Comparison of ENCODE assay signal across 26 mouse cellular contexts in the genomic region with DNA sequence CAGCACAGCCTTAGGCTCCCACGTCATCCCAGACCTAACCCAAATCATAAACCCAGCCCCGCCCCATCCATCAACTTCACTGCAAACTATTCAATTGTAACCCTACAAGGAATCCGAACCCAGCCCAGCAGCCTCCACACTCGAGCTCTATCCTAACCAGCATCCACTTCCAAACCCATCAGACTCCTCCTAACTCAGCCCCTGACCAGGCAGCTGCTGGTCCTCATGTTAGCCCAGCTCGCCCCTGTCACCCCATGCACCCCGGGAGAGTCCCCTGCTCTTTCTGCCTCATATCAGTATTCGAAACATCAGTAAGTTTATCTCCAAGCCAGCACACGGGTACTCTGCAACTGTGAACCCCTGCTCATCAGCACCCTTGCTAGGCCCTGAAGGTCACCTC. TPM values are rescaled to one million over a fixed set of nuclear protein-coding genes. Genes with fewer than 3 reads are reported as not detected.
A peak's percentile ranks its signal among the peaks of the same experiment; 100 is the strongest.
DNase-seq lines count a peak whose midpoint lies in the region; ATAC-seq and TF ChIP-seq lines count a peak whose summit lies in the region.
"Had no signal": no experiment of that assay in that cellular context is flagged by ENCODE, and none has a peak within 500 bp of the region (broad histone marks: within the 10 kb centered on the region; RNA-seq: fewer than 3 reads in every experiment).

No protein-coding gene starts in this region.

- no peak overlapping the region for H3K4me3 ChIP-seq in heart, embryonic 13.5 days
- H3K4me3 ChIP-seq in heart, adult 2 months: no peak overlapping the region
- H3K4me3 ChIP-seq in neural tube, embryonic 15.5 days (replicated peaks): no peak overlapping the region
- H3K4me3 ChIP-seq: embryonic facial prominence, embryonic 10.5 days; embryonic facial prominence, embryonic 12.5 days; forebrain, embryonic 13.5 days; forebrain, embryonic 15.5 days had no signal

- no peak overlapping the region for H3K9ac ChIP-seq in heart, embryonic 13.5 days
- no peak overlapping the region for H3K9ac ChIP-seq in heart, adult 2 months (ENCODE audit: low read depth, low read length)
- no peak overlapping the region for H3K9ac ChIP-seq in neural tube, embryonic 15.5 days (replicated peaks)
- H3K9ac ChIP-seq: embryonic facial prominence, embryonic 12.5 days; forebrain, embryonic 13.5 days; forebrain, embryonic 15.5 days had no signal

- ATAC-seq in heart, embryonic 13.5 days (ENCODE audit: extremely low read depth, insufficient number of reproducible peaks, low FRiP score, low TSS enrichment): no peak
- no peak for ATAC-seq in neural tube, embryonic 15.5 days (ENCODE audit: low FRiP score)
- ATAC-seq: CD4-positive, CD25-positive, alpha-beta regulatory T cell, adult 4 months; forebrain, embryonic 13.5 days; forebrain, embryonic 15.5 days; Patski had no signal

- no peaks in the 10 kb centered on the region for H3K27me3 ChIP-seq in heart, embryonic 13.5 days (replicated peaks)
- H3K27me3 ChIP-seq in heart, adult 2 months (ENCODE audit: control insufficient read depth, insufficient read depth, low read length): no peaks in the 10 kb centered on the region
- no peaks in the 10 kb centered on the region for H3K27me3 ChIP-seq in neural tube, embryonic 15.5 days (replicated peaks)
- H3K27me3 ChIP-seq: CH12.LX; embryonic facial prominence, embryonic 12.5 days; forebrain, embryonic 13.5 days; forebrain, embryonic 15.5 days; Patski had no signal

- DNase-seq in heart, adult 11 months: peak; percentile 90
- no peak for DNase-seq in heart, postnatal 25 days (ENCODE audit: low spot score)
- DNase-seq in heart, adult 2 months: no peak
- peak; percentile 6 for DNase-seq in heart, postnatal 4 days
- no peak for DNase-seq in heart, adult 9 months (ENCODE audit: low spot score in 2 of 2)
- DNase-seq: adrenal gland, adult 2 months; adrenal gland, postnatal 10 days; adrenal gland, postnatal 25 days; B cell, adult 2 months; cerebellum, adult 11-12 months; cerebellum, adult 2 months; cerebellum, adult 9-10 months; cerebellum, postnatal 25 days had no signal

- intact Hi-C loops in heart, postnatal 25 days (cut with DNase I): loop anchor here (10.0 kb wide), 1 partner anchor 469 kb away; no protein-coding TSS in a partner anchor
- intact Hi-C loops in heart, adult 2 months (cut with DNase I): no loop called here

- H3K4me1 ChIP-seq in heart, embryonic 13.5 days: peaks cover 67% of the 10 kb centered on the region
- H3K4me1 ChIP-seq in heart, adult 2 months (ENCODE audit: control insufficient read depth, insufficient read depth, low read length): peaks cover 2% of the 10 kb centered on the region
- peaks cover 30% of the 10 kb centered on the region for H3K4me1 ChIP-seq in neural tube, embryonic 15.5 days
- H3K4me1 ChIP-seq: embryonic facial prominence, embryonic 12.5 days had no signal

- 0 out of 2 replicates have a peak overlapping the region, but pooled peaks have one; percentile 50 for H3K27ac ChIP-seq in heart, embryonic 13.5 days (replicated peaks)
- no peak overlapping the region for H3K27ac ChIP-seq in heart, adult 2 months
- no peak overlapping the region for H3K27ac ChIP-seq in neural tube, embryonic 15.5 days (replicated peaks)
- H3K27ac ChIP-seq: embryonic facial prominence, embryonic 10.5 days; embryonic facial prominence, embryonic 12.5 days; forebrain, embryonic 13.5 days; forebrain, embryonic 15.5 days had no signal

- H3K79me2 ChIP-seq in heart, adult 2 months (replicated peaks; ENCODE audit: control insufficient read depth, insufficient read depth, low read length): no peaks in the 10 kb centered on the region

- TF ChIP-seq CTCF in heart, adult 2 months (IDR thresholded peaks at IDR 0.05): no peak

- WGBS in heart, embryonic 13.5 days: 62% methylated on average over 8 of the region's 8 CpGs
- WGBS in heart, adult 2 months: 73% methylated on average over 8 of the region's 8 CpGs
- WGBS in neural tube, embryonic 15.5 days: 77% methylated on average over 8 of the region's 8 CpGs

- TF ChIP-seq POLR2A in heart, adult 2 months (IDR thresholded peaks at IDR 0.05; ENCODE audit: insufficient read depth, low read depth, low read length): no peak

- H3K4me2 ChIP-seq in heart, embryonic 13.5 days: no peak overlapping the region
- no peak overlapping the region for H3K4me2 ChIP-seq in neural tube, embryonic 15.5 days
- H3K4me2 ChIP-seq: embryonic facial prominence, embryonic 12.5 days; forebrain, embryonic 13.5 days; forebrain, embryonic 15.5 days had no signal

- TF ChIP-seq EP300 in heart, adult 2 months (IDR thresholded peaks at IDR 0.05; ENCODE audit: insufficient read depth, low read depth, low read length): no peak

- H3K36me3 ChIP-seq in heart, embryonic 13.5 days: peaks cover 3% of the 10 kb centered on the region; the same call in 1 of the 2 replicates
- no peaks in the 10 kb centered on the region for H3K36me3 ChIP-seq in heart, adult 2 months (ENCODE audit: control insufficient read depth, insufficient read depth, low read length)
- no peaks in the 10 kb centered on the region for H3K36me3 ChIP-seq in neural tube, embryonic 15.5 days
- H3K36me3 ChIP-seq: forebrain, embryonic 15.5 days had no signal

- H3K9me3 ChIP-seq in heart, embryonic 13.5 days: no peaks in the 10 kb centered on the region
- no peaks in the 10 kb centered on the region for H3K9me3 ChIP-seq in neural tube, embryonic 15.5 days (replicated peaks)
- H3K9me3 ChIP-seq: embryonic facial prominence, embryonic 10.5 days; embryonic facial prominence, embryonic 12.5 days; forebrain, embryonic 13.5 days; forebrain, embryonic 15.5 days; G1E had no signal

RNA-seq across cellular contexts. Expression of gene Guca2a, which starts 1.8 kb away (rescaled TPM):
- not detected for total RNA-seq in heart, postnatal 25 days (2021)
- polyA plus RNA-seq in heart, embryonic 13.5 days (2015; fragmentation: Nextera tagmentation; extraction: Ambion mirVana): not detected in 2 replicates
- total RNA-seq in heart, adult 2 months (2021): not detected
- polyA plus RNA-seq in heart, adult 2 months (2012; rRNA removed): 0.21 TPM in 1 of 2 replicates, not detected in the other
- total RNA-seq in heart, postnatal 4 days (2021): not detected
- polyA plus RNA-seq in neural tube, embryonic 15.5 days (2015; fragmentation: Nextera tagmentation; extraction: Ambion mirVana): 14.7 TPM in 1 of 2 replicates, not detected in the other
- total RNA-seq: adrenal gland, adult 2 months; adrenal gland, postnatal 10 days; CH12.LX; G1E had no signal
- polyA plus RNA-seq: adrenal gland, adult 2 months; CD4-positive, CD25-positive, alpha-beta regulatory T cell, adult 4 months; cerebellum, adult 2 months; cortical plate, adult 2 months; embryonic facial prominence, embryonic 10.5 days; embryonic facial prominence, embryonic 12.5 days; embryonic facial prominence, embryonic 14.5 days; forebrain, embryonic 11.5 days; forebrain, embryonic 13.5 days; forebrain, embryonic 15.5 days; G1E; Patski had no signal

RNA-seq across cellular contexts. Expression of gene Guca2b, which starts 23.1 kb away (rescaled TPM):
- total RNA-seq in heart, postnatal 25 days (2021): not detected
- polyA plus RNA-seq in heart, embryonic 13.5 days (2015; fragmentation: Nextera tagmentation; extraction: Ambion mirVana): not detected in 2 replicates
- total RNA-seq in heart, adult 2 months (2021): under 1 TPM; 0.44 to 0.68 TPM
- polyA plus RNA-seq in heart, adult 2 months (2012; rRNA removed): 0.35 TPM in 1 of 2 replicates, not detected in the other
- under 1 TPM in 1 of 2 experiments, not detected in 1; 0.79 TPM for total RNA-seq in heart, postnatal 4 days (2021)
- not detected in 2 replicates for polyA plus RNA-seq in neural tube, embryonic 15.5 days (2015; fragmentation: Nextera tagmentation; extraction: Ambion mirVana)
- total RNA-seq: adrenal gland, adult 2 months; adrenal gland, postnatal 10 days; adrenal gland, postnatal 25 days had no signal
- polyA plus RNA-seq: adrenal gland, adult 2 months; CD4-positive, CD25-positive, alpha-beta regulatory T cell, adult 4 months; cerebellum, adult 2 months; cortical plate, adult 2 months; embryonic facial prominence, embryonic 10.5 days; embryonic facial prominence, embryonic 12.5 days; embryonic facial prominence, embryonic 14.5 days; forebrain, embryonic 11.5 days; forebrain, embryonic 13.5 days; forebrain, embryonic 15.5 days; G1E had no signal

Comparison
In these comparisons a context has a peak if more than half of its experiments do, and no peak if none do; other contexts are left out.
1. DNase-seq: peak in heart, adult 11 months (single experiment) and heart, postnatal 4 days (single experiment); none in heart, postnatal 25 days (single experiment), heart, adult 2 months (0 of 2) and heart, adult 9 months (0 of 2).